ENCODE assay signal across 8 mouse cellular contexts in genomic region chr4:98924071-98924905, GRCm38 (mm10). TPM values are rescaled to one million over a fixed set of nuclear protein-coding genes. Genes with fewer than 3 reads are reported as not detected.
DNase-seq lines count a peak whose midpoint lies in the region; ATAC-seq lines count a peak whose summit lies in the region.

No protein-coding gene starts in this region.

- WGBS in embryonic facial prominence, embryonic 15.5 days: under 1% methylated on average over 65 of the region's 66 CpGs
- under 1% methylated on average over 54 of the region's 66 CpGs for WGBS in intestine, embryonic 14.5 days
- WGBS in lung, embryonic 15.5 days: under 1% methylated on average over 62 of the region's 66 CpGs
- WGBS in stomach, embryonic 14.5 days: 2% methylated on average over 66 of the region's 66 CpGs

- peak overlapping the region; percentile 77 for H3K4me2 ChIP-seq in embryonic facial prominence, embryonic 15.5 days (replicated peaks)
- peak overlapping the region; percentile 83 for H3K4me2 ChIP-seq in intestine, embryonic 14.5 days (ENCODE audit: low read length)
- H3K4me2 ChIP-seq in lung, embryonic 15.5 days: peak overlapping the region; percentile 88
- H3K4me2 ChIP-seq in stomach, embryonic 14.5 days (replicated peaks; ENCODE audit: low read depth, low read length): peak overlapping the region; percentile 88

- H3K9me3 ChIP-seq in megakaryocyte, embryonic 14.5 days: peaks cover 6% of the 10 kb centered on the region
- no peaks in the 10 kb centered on the region for H3K9me3 ChIP-seq in embryonic facial prominence, embryonic 15.5 days (replicated peaks)
- H3K9me3 ChIP-seq in intestine, embryonic 14.5 days (ENCODE audit: control insufficient read depth, low read length): no peaks in the 10 kb centered on the region
- H3K9me3 ChIP-seq in lung, embryonic 15.5 days: no peaks in the 10 kb centered on the region
- H3K9me3 ChIP-seq in stomach, embryonic 14.5 days (ENCODE audit: control insufficient read depth, low read depth, low read length): no peaks in the 10 kb centered on the region

- DNase-seq in adrenal gland, postnatal 10 days: peak; percentile 55
- DNase-seq in intestine, embryonic 14.5 days (ENCODE audit: low spot score): peak; percentile 74
- no peak for DNase-seq in right cerebral cortex, adult 18-20 months

- peak overlapping the region; percentile 95 for H3K4me3 ChIP-seq in megakaryocyte, embryonic 14.5 days (replicated peaks)
- peak overlapping the region; percentile 64 for H3K4me3 ChIP-seq in embryonic facial prominence, embryonic 15.5 days (replicated peaks)
- H3K4me3 ChIP-seq in intestine, embryonic 14.5 days (ENCODE audit: low read depth, low read length): peak overlapping the region; percentile 93
- peak overlapping the region; percentile 97 for H3K4me3 ChIP-seq in lung, embryonic 15.5 days
- H3K4me3 ChIP-seq in stomach, embryonic 14.5 days (ENCODE audit: low read depth, low read length): peak overlapping the region; percentile 83

- H3K36me3 ChIP-seq in megakaryocyte, embryonic 14.5 days (replicated peaks; ENCODE audit: low read length): peaks cover 12% of the 10 kb centered on the region
- H3K36me3 ChIP-seq in embryonic facial prominence, embryonic 15.5 days: peaks cover 2% of the 10 kb centered on the region; the same call in 1 of the 2 replicates
- peaks cover 13% of the 10 kb centered on the region; the same call in 1 of the 2 replicates for H3K36me3 ChIP-seq in intestine, embryonic 14.5 days (ENCODE audit: control insufficient read depth, insufficient read depth, low read length)
- H3K36me3 ChIP-seq in lung, embryonic 15.5 days: peaks cover 6% of the 10 kb centered on the region; the same call in 1 of the 2 replicates
- H3K36me3 ChIP-seq in stomach, embryonic 14.5 days (ENCODE audit: control insufficient read depth, insufficient read depth, low read length): no peaks in the 10 kb centered on the region

- H3K27me3 ChIP-seq in megakaryocyte, embryonic 14.5 days (replicated peaks): no peaks in the 10 kb centered on the region
- no peaks in the 10 kb centered on the region for H3K27me3 ChIP-seq in embryonic facial prominence, embryonic 15.5 days
- H3K27me3 ChIP-seq in intestine, embryonic 14.5 days (replicated peaks; ENCODE audit: control insufficient read depth, insufficient read depth, low read length): no peaks in the 10 kb centered on the region
- no peaks in the 10 kb centered on the region for H3K27me3 ChIP-seq in lung, embryonic 15.5 days
- H3K27me3 ChIP-seq in stomach, embryonic 14.5 days (ENCODE audit: control insufficient read depth, insufficient read depth, low read length): no peaks in the 10 kb centered on the region

- H3K4me1 ChIP-seq in megakaryocyte, embryonic 14.5 days: peaks cover 29% of the 10 kb centered on the region
- H3K4me1 ChIP-seq in embryonic facial prominence, embryonic 15.5 days: peaks cover 18% of the 10 kb centered on the region
- peaks cover 11% of the 10 kb centered on the region for H3K4me1 ChIP-seq in intestine, embryonic 14.5 days (replicated peaks; ENCODE audit: control insufficient read depth, insufficient read depth, low read length)
- peaks cover 15% of the 10 kb centered on the region for H3K4me1 ChIP-seq in lung, embryonic 15.5 days
- peaks cover 6% of the 10 kb centered on the region; the same call in 1 of the 2 replicates for H3K4me1 ChIP-seq in stomach, embryonic 14.5 days (ENCODE audit: control insufficient read depth, insufficient read depth, low read length)

- peak overlapping the region; percentile 100 for H3K27ac ChIP-seq in embryonic facial prominence, embryonic 15.5 days (replicated peaks)
- peak overlapping the region; percentile 100 for H3K27ac ChIP-seq in intestine, embryonic 14.5 days (ENCODE audit: low read depth)
- H3K27ac ChIP-seq in lung, embryonic 15.5 days: peak overlapping the region; percentile 100
- peak overlapping the region; percentile 100 for H3K27ac ChIP-seq in stomach, embryonic 14.5 days (ENCODE audit: low read length)

- peak overlapping the region; percentile 68 for H3K9ac ChIP-seq in embryonic facial prominence, embryonic 15.5 days
- peak overlapping the region; percentile 95 for H3K9ac ChIP-seq in intestine, embryonic 14.5 days (ENCODE audit: low read length)
- H3K9ac ChIP-seq in lung, embryonic 15.5 days: peak overlapping the region; percentile 94
- H3K9ac ChIP-seq in stomach, embryonic 14.5 days (replicated peaks; ENCODE audit: low read depth, low read length): peak overlapping the region; percentile 90

- no peak for ATAC-seq in megakaryocyte, adult 5-6 weeks (ENCODE audit: poor library complexity, severe bottlenecking)
- ATAC-seq in embryonic facial prominence, embryonic 15.5 days (ENCODE audit: insufficient number of reproducible peaks, low FRiP score, low TSS enrichment, low read depth): peak; percentile 0; the same call in 1 of the 2 replicates
- ATAC-seq in intestine, embryonic 14.5 days (replicated peaks; ENCODE audit: low FRiP score, low TSS enrichment, low read depth): peak; percentile 21
- ATAC-seq in lung, embryonic 15.5 days (ENCODE audit: borderline replicate concordance, extremely low read depth, low FRiP score, low TSS enrichment): peak; percentile 1
- ATAC-seq in stomach, embryonic 14.5 days (ENCODE audit: insufficient number of reproducible peaks, insufficient read depth, low FRiP score, low read depth): peak; percentile 1; the same call in 1 of the 2 replicates

RNA-seq across cellular contexts. Expression of gene Usp1, which starts 0.7 kb away (rescaled TPM):
- 77.5 and 131 TPM in 2 replicates for polyA plus RNA-seq in megakaryocyte, embryonic 14.5 days (2012; ENCODE audit: insufficient read depth, low replicate concordance)
- 113 and 135 TPM in 2 replicates for total RNA-seq in megakaryocyte, adult 5-6 weeks (2015)
- 125 and 127 TPM in 2 replicates for total RNA-seq in megakaryocyte, adult 5-6 weeks (2017)
- 10 to 100 TPM; 37.8 to 42.9 TPM for total RNA-seq in adrenal gland, postnatal 10 days (2021)
- 78.7 and 90.3 TPM in 2 replicates for polyA plus RNA-seq in embryonic facial prominence, embryonic 15.5 days (2015; fragmentation: Nextera tagmentation; extraction: Ambion mirVana)
- polyA plus RNA-seq in intestine, embryonic 14.5 days (2014; fragmentation: Nextera tagmentation; extraction: Ambion mirVana): 116 and 123 TPM in 2 replicates
- polyA plus RNA-seq in lung, embryonic 15.5 days (2015; fragmentation: Nextera tagmentation; extraction: Ambion mirVana): 106 and 119 TPM in 2 replicates
- polyA plus RNA-seq in stomach, embryonic 14.5 days (2014; fragmentation: Nextera tagmentation; extraction: Ambion mirVana): 115 and 117 TPM in 2 replicates
